Mouse (Mus musculus) olfactory bulb, adult 2 months (tissue): ENCODE data around the gene Pou2f1. TPM values are rescaled to one million over a fixed set of nuclear protein-coding genes. Genes with fewer than 3 reads are reported as not detected.
A peak's percentile ranks its signal among the peaks of the same experiment; 100 is the strongest.
"Not testable (repeated sequence)": the region's sequence is repeated elsewhere in the genome, so short reads cannot be mapped to it uniquely, and the experiment has no call there.

Experiments used
- H3K27ac ChIP-seq: fragments of 200-500 bp; 2 replicates; pipeline ENCODE4 v1.5.1; 2012; ENCODE audit warnings: low read depth, low read length; ENCODE audit not compliant: insufficient read depth
- H3K4me1 ChIP-seq: fragments of 200-500 bp; 2 replicates; pipeline ENCODE4 v1.6.1; 2012; ENCODE audit warnings: low read length; ENCODE audit not compliant: control insufficient read depth, insufficient read depth
- H3K4me3 ChIP-seq: fragments of 200-500 bp; 2 replicates; pipeline ENCODE4 v1.5.1; 2012; ENCODE audit warnings: mild to moderate bottlenecking, low read depth, low read length, moderate library complexity; ENCODE audit not compliant: insufficient read depth
- CTCF ChIP-seq: fragments of 200-500 bp; IDR thresholded peaks from 2 replicates; pipeline ENCODE4 v1.5.1; 2012; ENCODE audit warnings: low read depth, mild to moderate bottlenecking, low read length, moderate library complexity; ENCODE audit not compliant: insufficient read depth
- POLR2A ChIP-seq: fragments of 200-500 bp; IDR thresholded peaks from 2 replicates; pipeline ENCODE4 v1.6.1; 2012; ENCODE audit warnings: mild to moderate bottlenecking, low read depth, low read length, moderate library complexity; ENCODE audit not compliant: insufficient read depth
- WGBS: fragments of 180-500 bp; shearing (Covaris S2); methylation state at CpG from one replicate; pipeline ENCODE4 v1.1.7; 2018; 5-methylcytosine and 5-hydroxymethylcytosine counted together
- polyA plus RNA-seq: library from polyadenylated mRNA; stranded (reverse); fragments of >200 nt; gene quantifications from 2 replicates; pipeline ENCODE4 v1.2.4, GENCODE M21; 2012; ENCODE audit warnings: low replicate concordance; ENCODE audit not compliant: missing spikeins, insufficient read depth, insufficient read length

Pou2f1 gene
- polyA plus RNA-seq, 1 experiment = not detected

GRCm38 (mm10) chr1:166008634-166009350, 6.3 kb upstream of the Pou2f1 start:
- 91% methylated on average over 5 of the region's 5 CpGs for WGBS
- Histone ChIP-seq H3K4me3 (no peak overlapping the region), H3K27ac (no peak overlapping the region), H3K4me1 (no peaks in the 10 kb centered on the region)
- TF ChIP-seq POLR2A = no peak
- no peak for TF ChIP-seq CTCF

GRCm38 (mm10) chr1:166007026-166007425, 4.5 kb upstream of the Pou2f1 start:
- 89% methylated on average over 3 of the region's 3 CpGs for WGBS
- TF ChIP-seq POLR2A (no peak), CTCF (no peak)

GRCm38 (mm10) chr1:166003181-166004022, 924 bp upstream of the Pou2f1 start:
- Histone ChIP-seq H3K4me1 (peaks cover 3% of the 10 kb centered on the region), H3K4me3 (peak overlapping the region; percentile 70), H3K27ac (no peak overlapping the region)
- TF ChIP-seq POLR2A (peak; percentile 41), CTCF (no peak)
- under 1% methylated on average over 61 of the region's 61 CpGs for WGBS

More at GRCm38 (mm10) chr1:166007026-166007425, 4.5 kb upstream of the Pou2f1 start:
- no peak overlapping the region for H3K27ac ChIP-seq
- H3K4me3 ChIP-seq = no peak overlapping the region
- H3K4me1 ChIP-seq = no peaks in the 10 kb centered on the region

- Histone ChIP-seq H3K27ac (peak overlapping the region; percentile 93), H3K4me1 (peaks cover 3% of the 10 kb centered on the region), H3K4me3 (peak overlapping the region; percentile 84)
- under 1% methylated on average over 69 of the region's 70 CpGs for WGBS
- no peak for TF ChIP-seq POLR2A
- no peak for TF ChIP-seq CTCF
Measured at GRCm38 (mm10) chr1:166001904-166002489, 481 bp downstream of the Pou2f1 start.

GRCm38 (mm10) chr1:166001121-166001903, 1.2 kb downstream of the Pou2f1 start:
- under 1% methylated on average over 47 of the region's 48 CpGs for WGBS
- peak overlapping the region; percentile 66 for H3K27ac ChIP-seq
- peaks cover 3% of the 10 kb centered on the region for H3K4me1 ChIP-seq
- peak overlapping the region; percentile 84 for H3K4me3 ChIP-seq
- TF ChIP-seq CTCF (no peak), POLR2A (no peak)

GRCm38 (mm10) chr1:166000601-166001120, 1.8 kb downstream of the Pou2f1 start:
- Histone ChIP-seq H3K4me1 (peaks cover 3% of the 10 kb centered on the region), H3K27ac (peak overlapping the region; percentile 66), H3K4me3 (peak overlapping the region; percentile 84)
- WGBS = 6% methylated on average over 7 of the region's 7 CpGs
- no peak for TF ChIP-seq POLR2A
- no peak for TF ChIP-seq CTCF

- no peak for TF ChIP-seq POLR2A
- TF ChIP-seq CTCF = no peak
- Histone ChIP-seq H3K27ac (no peak overlapping the region), H3K4me1 (peaks cover 3% of the 10 kb centered on the region), H3K4me3 (no peak overlapping the region)
- 76% methylated on average over 1 of the region's 1 CpGs for WGBS
Measured at GRCm38 (mm10) chr1:165999709-166000108, 2.8 kb downstream of the Pou2f1 start.

GRCm38 (mm10) chr1:165995661-165996055, 6.8 kb downstream of the Pou2f1 start:
- WGBS = 82% methylated on average over 7 of the region's 7 CpGs
- no peak overlapping the region for H3K4me3 ChIP-seq
- H3K4me1 ChIP-seq = peaks cover 5% of the 10 kb centered on the region
- H3K27ac ChIP-seq = no peak overlapping the region
- no peak for TF ChIP-seq CTCF
- TF ChIP-seq POLR2A = no peak

- H3K4me1 ChIP-seq, H3K27ac ChIP-seq, H3K4me3 ChIP-seq: not testable (repeated sequence)
- WGBS = 90% methylated on average over 7 of the region's 7 CpGs
Measured at GRCm38 (mm10) chr1:165995011-165995660, 7.3 kb downstream of the Pou2f1 start.
